Mouse (Mus musculus) left cerebral cortex, postnatal 10 days (tissue): ENCODE measurements around the gene Scmh1. TPM values are rescaled to one million over a fixed set of nuclear protein-coding genes. Genes with fewer than 3 reads are reported as not detected.
A peak's percentile ranks its signal among the peaks of the same experiment; 100 is the strongest.

Experiments used
- DNase-seq, 2 experiments: peaks; one replicate each; pipeline ENCODE4 v3.0.0; 2021 to 2022; ENCODE audit warnings: low spot score in 2 of 2, mixed read lengths in 1 of 2; ENCODE audit errors: extremely low spot score in 1 of 2
- intact Hi-C: fragments of 180-260 bp; cut with DNase I; formaldehyde crosslinking; loops from one replicate; pipeline ENCODE4 v1.15.1; 2025
- total RNA-seq, 2 experiments: library from RNA; stranded (reverse); gene quantifications; 2 replicates each; pipeline ENCODE4 v1.2.3; 2021

Scmh1 gene
- total RNA-seq, result 100 to 1,000 TPM; 129 TPM

- intact Hi-C loops, result loop anchor here (10.0 kb wide), 1 partner anchor 110 kb away; no protein-coding TSS in a partner anchor
- peak; percentile 44 to 88 for DNase-seq
Measured at GRCm38 (mm10) chr4:120405144-120405805, at the start of gene Scmh1. Scmh1 (plus strand) TSS chr4:120405281.

GRCm38 (mm10) chr4:120360011-120360521 is 45.0 kb upstream of the Scmh1 start:
- DNase-seq, result no peak
- intact Hi-C loops, result loop anchor here (10.0 kb wide), 1 partner anchor 725 kb away; the partner anchor contains the start of gene Guca2a

GRCm38 (mm10) chr4:120364729-120365128 is 40.4 kb upstream of the Scmh1 start:
- intact Hi-C loops, result loop anchor here (5.0 to 10.0 kb wide), 2 partner anchors 77 to 730 kb away; partner anchors contain the start of genes Foxo6 and Guca2a

GRCm38 (mm10) chr4:120365456-120365855 is 39.6 kb upstream of the Scmh1 start:
- no peak for DNase-seq

More at GRCm38 (mm10) chr4:120364729-120365128, 40.4 kb upstream of the Scmh1 start:
- peak; percentile 42 to 62 for DNase-seq

GRCm38 (mm10) chr4:120368031-120368430 is 37.0 kb upstream of the Scmh1 start:
- intact Hi-C loops, result loop anchor here (2.0 to 10.0 kb wide), 3 partner anchors 81 to 733 kb away; partner anchors contain the start of genes Foxo6 and Guca2a
- no peak for DNase-seq

More at GRCm38 (mm10) chr4:120365456-120365855, 39.6 kb upstream of the Scmh1 start:
- intact Hi-C loops, result loop anchor here (5.0 to 10.0 kb wide), 2 partner anchors 78 to 731 kb away; partner anchors contain the start of genes Foxo6 and Guca2a

GRCm38 (mm10) chr4:120368663-120369062 is 36.4 kb upstream of the Scmh1 start:
- DNase-seq, result peak; percentile 54 to 78
- intact Hi-C loops, result loop anchor here (2.0 to 10.0 kb wide), 3 partner anchors 81 to 734 kb away; partner anchors contain the start of genes Foxo6 and Guca2a

- intact Hi-C loops, result loop anchor here (2.0 to 10.0 kb wide), 3 partner anchors 82 to 734 kb away; partner anchors contain the start of genes Foxo6 and Guca2a
- DNase-seq, result peak in 1 of 2 experiments; percentile 55
Measured at GRCm38 (mm10) chr4:120369156-120369555, 35.9 kb upstream of the Scmh1 start.

GRCm38 (mm10) chr4:120369861-120370366 is 35.2 kb upstream of the Scmh1 start:
- intact Hi-C loops, result loop anchor here (2.0 to 10.0 kb wide), 3 partner anchors 83 to 735 kb away; partner anchors contain the start of genes Foxo6 and Guca2a
- peak in 1 of 2 experiments; percentile 43 for DNase-seq

- DNase-seq, result no peak
- intact Hi-C loops, result no loop called here
Measured at GRCm38 (mm10) chr4:120372838-120373237, 32.2 kb upstream of the Scmh1 start.

- intact Hi-C loops, result no loop called here
Measured at GRCm38 (mm10) chr4:120373813-120374212, 31.3 kb upstream of the Scmh1 start.

GRCm38 (mm10) chr4:120380811-120381391 is 24.2 kb upstream of the Scmh1 start:
- DNase-seq, result peak; percentile 62 to 78
- intact Hi-C loops, result loop anchor here (2.0 kb wide), 1 partner anchor 156 kb away; no protein-coding TSS in a partner anchor

More at GRCm38 (mm10) chr4:120373813-120374212, 31.3 kb upstream of the Scmh1 start:
- DNase-seq, result no peak

GRCm38 (mm10) chr4:120385496-120385895 is 19.6 kb upstream of the Scmh1 start:
- DNase-seq, result no peak
- intact Hi-C loops, result no loop called here

- DNase-seq, result no peak
- intact Hi-C loops, result no loop called here
Measured at GRCm38 (mm10) chr4:120387496-120387895, 17.6 kb upstream of the Scmh1 start.

- intact Hi-C loops, result no loop called here
- DNase-seq, result no peak
Measured at GRCm38 (mm10) chr4:120387968-120388367, 17.1 kb upstream of the Scmh1 start.

- intact Hi-C loops, result no loop called here
- DNase-seq, result no peak
Measured at GRCm38 (mm10) chr4:120388998-120389542, 16.0 kb upstream of the Scmh1 start.

GRCm38 (mm10) chr4:120389546-120389945 is 15.5 kb upstream of the Scmh1 start:
- intact Hi-C loops, result no loop called here
- DNase-seq, result no peak

GRCm38 (mm10) chr4:120391591-120391990 is 13.5 kb upstream of the Scmh1 start:
- intact Hi-C loops, result no loop called here
- no peak for DNase-seq

- intact Hi-C loops, result no loop called here
- DNase-seq, result no peak
Measured at GRCm38 (mm10) chr4:120392341-120392740, 12.7 kb upstream of the Scmh1 start.

- intact Hi-C loops, result no loop called here
- DNase-seq, result no peak
Measured at GRCm38 (mm10) chr4:120392748-120393147, 12.3 kb upstream of the Scmh1 start.
